Mouse (Mus musculus) G1E (cell line): ENCODE results near the gene Srrm4. TPM values are rescaled to one million over a fixed set of nuclear protein-coding genes. Genes with fewer than 3 reads are reported as not detected.
"Not testable (repeated sequence)": the region's sequence is repeated elsewhere in the genome, so short reads cannot be mapped to it uniquely, and the experiment has no call there.

Source experiments
- ATAC-seq: 2 replicates; pipeline ENCODE4 v1.8.0; 2016; ENCODE audit warnings: mild to moderate bottlenecking; ENCODE audit not compliant: insufficient number of reproducible peaks, poor library complexity, low FRiP score, severe bottlenecking; ENCODE audit errors: extremely low read depth
- DNase-seq: peaks from one replicate; pipeline ENCODE4 v3.0.0; 2012; ENCODE audit warnings: low spot score
- H3K27me3 ChIP-seq: 2 replicates; pipeline ENCODE4 v1.6.1; 2012; ENCODE audit warnings: mild to moderate bottlenecking, low read length, inconsistent platforms; ENCODE audit not compliant: insufficient read depth
- H3K36me3 ChIP-seq: replicated peaks from 2 replicates; pipeline ENCODE3; 2012; ENCODE audit warnings: mild to moderate bottlenecking, inconsistent platforms
- H3K4me1 ChIP-seq: 2 replicates; pipeline ENCODE4 v1.6.1; 2012; ENCODE audit warnings: low read depth, low read length, inconsistent platforms, mixed read lengths; ENCODE audit not compliant: insufficient read depth
- H3K4me3 ChIP-seq: 2 replicates; pipeline ENCODE4 v1.5.1; 2012; ENCODE audit warnings: low read depth, mild to moderate bottlenecking, inconsistent platforms, low read length, moderate library complexity, mixed read lengths
- H3K9me3 ChIP-seq: replicated peaks from 2 replicates; pipeline ENCODE4 v1.6.1; 2012; ENCODE audit warnings: inconsistent platforms
- CTCF ChIP-seq: IDR thresholded peaks from 2 replicates; pipeline ENCODE4 v1.5.1; 2012; ENCODE audit warnings: low read depth, low read length, inconsistent platforms, mixed read lengths
- GATA1 ChIP-seq: IDR thresholded peaks from 2 replicates; pipeline ENCODE4 v1.6.1; 2012; ENCODE audit warnings: borderline replicate concordance, low read length, inconsistent platforms, mixed read lengths
- GATA2 ChIP-seq: IDR thresholded peaks from 2 replicates; pipeline ENCODE4 v1.6.1; 2012; ENCODE audit warnings: low read depth, low read length, inconsistent platforms, borderline replicate concordance
- POLR2AphosphoS5 ChIP-seq: IDR thresholded peaks from 2 replicates; pipeline ENCODE4 v1.6.1; 2012; ENCODE audit warnings: low read depth, low read length, inconsistent platforms; ENCODE audit not compliant: insufficient replicate concordance
- TAL1 ChIP-seq: conservative IDR thresholded peaks from 2 replicates; pipeline ENCODE4 v1.6.1; 2012; ENCODE audit warnings: low read depth, low read length, inconsistent platforms, mixed read lengths
- polyA plus RNA-seq: library from polyadenylated mRNA; stranded (reverse); fragments of >175 nt; gene quantifications from 2 replicates; pipeline ENCODE4 v1.2.3, GENCODE M21; 2012
- total RNA-seq, 2 experiments: library from RNA; stranded (forward) in 1 of 2; stranded (reverse) in 1 of 2; fragments of 200-1000 nt in 1 of 2; fragments of >200 nt in 1 of 2; fragmentation: Nextera tagmentation in 1 of 2; gene quantifications; 2 replicates each; pipeline ENCODE4 v1.2.3; 2014 to 2017

The Srrm4 gene
- total and polyA plus RNA-seq, 3 experiments = 0.11 TPM; not detected in 2

GRCm38 (mm10) chr5:116436117-116436516 lies 155.5 kb downstream of the Srrm4 start:
- Histone ChIP-seq H3K4me1 (no peaks in the 10 kb centered on the region), H3K4me3 (no peak overlapping the region), H3K9me3 (peaks cover 76% of the 10 kb centered on the region), H3K27me3 (no peaks in the 10 kb centered on the region), H3K36me3 (no peaks in the 10 kb centered on the region)
- TF ChIP-seq CTCF (no peak), TAL1 (no peak), POLR2AphosphoS5 (no peak), GATA1 (no peak), GATA2 (no peak)
- ATAC-seq (no peak), DNase-seq (no peak)

DNA sequence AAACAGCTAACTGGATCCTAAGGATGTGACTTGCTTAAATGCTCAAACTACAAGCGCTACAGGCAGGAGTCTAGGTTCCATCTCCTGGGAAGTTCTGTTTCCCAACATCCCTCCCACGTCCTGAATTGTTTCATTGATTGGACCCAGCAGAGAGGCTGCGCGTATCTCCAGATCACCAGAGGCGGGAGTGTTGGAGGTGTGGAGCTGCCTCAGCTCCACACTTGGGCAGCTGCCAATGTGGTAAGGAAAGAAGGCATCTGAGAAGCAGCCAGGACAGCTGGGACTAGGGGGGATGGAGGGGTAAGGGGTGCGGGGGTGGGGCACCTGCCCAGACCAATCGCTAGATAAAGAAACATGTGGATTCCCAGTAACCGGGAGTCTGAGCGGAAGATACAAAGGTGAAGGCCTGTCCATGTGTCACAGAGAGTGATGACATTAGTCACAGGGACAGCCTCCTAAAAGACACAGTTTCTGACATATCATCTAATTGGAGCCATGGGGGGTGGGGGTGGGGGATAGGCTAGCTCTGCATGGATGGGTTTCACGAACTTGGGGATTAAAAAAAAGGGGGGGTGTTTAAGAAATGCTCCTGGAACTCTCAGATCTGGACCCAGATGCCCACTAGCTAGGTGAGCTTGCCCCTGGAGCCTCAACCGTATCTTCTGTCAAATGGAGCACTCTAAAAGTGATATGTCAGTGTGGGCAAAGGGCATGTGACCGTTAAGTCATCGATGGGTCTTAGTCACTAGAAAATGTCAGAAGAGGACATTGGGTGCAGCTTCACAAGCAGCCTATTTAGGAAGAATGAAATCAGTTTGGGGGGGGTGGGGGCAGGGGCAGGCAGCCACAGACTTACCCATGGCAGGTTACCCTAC lies 156.4 kb downstream of the Srrm4 start:
- Histone ChIP-seq H3K4me1 (no peaks in the 10 kb centered on the region), H3K36me3 (no peaks in the 10 kb centered on the region), H3K4me3 (no peak overlapping the region), H3K27me3 (no peaks in the 10 kb centered on the region), H3K9me3 (peaks cover 77% of the 10 kb centered on the region)
- ATAC-seq (no peak), DNase-seq (no peak)
- TF ChIP-seq TAL1 (no peak), GATA2 (no peak), GATA1 (no peak), CTCF (no peak), POLR2AphosphoS5 (no peak)

- Histone ChIP-seq H3K4me3 (no peak overlapping the region), H3K27me3 (no peaks in the 10 kb centered on the region), H3K36me3 (no peaks in the 10 kb centered on the region), H3K9me3 (peaks cover 91% of the 10 kb centered on the region), H3K4me1 (no peaks in the 10 kb centered on the region)
- no peak for TF ChIP-seq CTCF
- no peak for TF ChIP-seq GATA1
- TF ChIP-seq TAL1 = no peak
- no peak for TF ChIP-seq GATA2
- TF ChIP-seq POLR2AphosphoS5 = no peak
- DNase-seq = no peak
- no peak for ATAC-seq
Observed at GRCm38 (mm10) chr5:116432871-116433270, 158.7 kb downstream of the Srrm4 start.

GRCm38 (mm10) chr5:116426701-116427100 lies 164.9 kb downstream of the Srrm4 start:
- DNase-seq = no peak
- no peak for ATAC-seq
- H3K36me3 ChIP-seq = no peaks in the 10 kb centered on the region
- TF ChIP-seq GATA2 (no peak), TAL1 (no peak), GATA1 (no peak), POLR2AphosphoS5 (no peak), CTCF (no peak)
- no peaks in the 10 kb centered on the region for H3K4me1 ChIP-seq
- peaks cover 84% of the 10 kb centered on the region for H3K9me3 ChIP-seq
- H3K27me3 ChIP-seq = no peaks in the 10 kb centered on the region; the same call in 1 of the 2 replicates
- no peak overlapping the region for H3K4me3 ChIP-seq

- H3K27me3 ChIP-seq, DNase-seq, H3K4me3 ChIP-seq, H3K4me1 ChIP-seq, ATAC-seq, H3K36me3 ChIP-seq: not testable (repeated sequence)
- H3K9me3 ChIP-seq = peaks cover 84% of the 10 kb centered on the region
Observed at GRCm38 (mm10) chr5:116425709-116426108, 165.9 kb downstream of the Srrm4 start.

DNA sequence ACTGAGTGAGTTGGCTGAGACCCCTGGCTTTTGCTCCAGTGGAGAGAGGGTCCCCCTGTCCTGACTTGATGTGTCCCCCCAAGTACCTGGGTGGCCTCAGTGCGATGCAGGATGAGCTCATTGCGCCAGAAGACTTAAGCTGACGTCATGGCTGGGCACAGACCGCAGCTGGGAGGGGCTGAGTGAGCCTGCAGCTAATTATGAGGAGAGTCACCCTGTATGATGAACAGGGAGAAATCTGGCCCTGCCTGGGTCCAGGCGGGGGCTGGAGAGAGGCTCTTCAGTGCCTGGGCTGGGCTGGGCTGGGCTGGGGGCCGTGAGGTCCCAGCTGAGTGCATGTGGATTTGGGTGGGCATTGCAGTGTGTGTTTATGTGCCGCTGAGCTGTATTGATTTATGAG lies 166.3 kb downstream of the Srrm4 start:
- Histone ChIP-seq H3K9me3 (peaks cover 84% of the 10 kb centered on the region), H3K4me1 (no peaks in the 10 kb centered on the region), H3K4me3 (no peak overlapping the region), H3K36me3 (no peaks in the 10 kb centered on the region), H3K27me3 (no peaks in the 10 kb centered on the region; the same call in 1 of the 2 replicates)
- TF ChIP-seq POLR2AphosphoS5 (no peak), GATA2 (no peak), CTCF (no peak), TAL1 (no peak), GATA1 (no peak)
- DNase-seq (no peak), ATAC-seq (no peak)

DNA sequence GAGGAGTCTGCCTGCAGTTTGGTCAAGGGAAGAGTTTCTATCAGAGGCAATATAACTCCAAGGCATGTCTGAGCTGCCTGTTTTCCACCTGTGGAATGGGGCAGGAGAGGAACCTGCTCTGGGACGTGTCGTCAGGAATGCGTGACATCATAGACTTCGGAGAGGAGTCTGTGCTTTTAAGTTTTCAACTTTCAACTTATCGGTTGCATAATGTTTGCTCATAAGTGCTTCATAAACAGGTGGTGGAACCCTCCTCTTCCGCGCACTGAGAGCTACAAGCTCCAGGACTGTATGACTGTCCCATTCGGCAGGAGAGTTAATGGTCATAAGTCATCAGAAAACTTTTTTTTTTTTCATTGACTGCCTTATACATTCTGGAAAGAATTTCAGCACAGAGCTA lies 167.9 kb downstream of the Srrm4 start:
- DNase-seq (no peak), ATAC-seq (no peak)
- no peaks in the 10 kb centered on the region for H3K4me1 ChIP-seq
- no peak overlapping the region for H3K4me3 ChIP-seq
- peaks cover 83% of the 10 kb centered on the region for H3K9me3 ChIP-seq
- H3K27me3 ChIP-seq = no peaks in the 10 kb centered on the region; the same call in 1 of the 2 replicates
- TF ChIP-seq GATA2 (no peak), GATA1 (no peak), CTCF (no peak)
- H3K36me3 ChIP-seq = no peaks in the 10 kb centered on the region
